Comparison of ENCODE assay signal across 22 mouse cellular contexts in the genomic region with DNA sequence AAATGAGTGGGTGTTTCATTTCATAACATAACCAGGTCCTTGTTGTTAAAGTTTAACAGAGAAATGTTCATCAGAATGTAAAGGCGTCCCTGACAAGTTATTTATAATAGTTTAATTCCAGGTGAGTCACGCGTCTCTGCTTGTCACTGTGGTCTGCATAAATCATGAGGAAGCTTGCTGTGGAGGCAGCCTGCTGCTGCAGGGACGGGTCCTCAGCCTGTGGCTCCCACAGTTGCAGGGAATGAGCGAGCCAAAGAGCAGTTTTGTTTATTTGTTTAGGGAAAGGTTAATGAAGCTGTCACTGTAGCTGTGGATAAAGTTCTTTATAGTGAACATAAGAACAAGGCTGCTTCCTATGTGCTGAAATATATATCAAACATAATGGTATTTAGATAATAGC.
DNase-seq lines count a peak whose midpoint lies in the region; ATAC-seq lines count a peak whose summit lies in the region.
"Had no signal": no experiment of that assay in that cellular context is flagged by ENCODE, and none has a peak within 500 bp of the region (broad histone marks: within the 10 kb centered on the region; RNA-seq: fewer than 3 reads in every experiment).

No protein-coding gene starts in this region.

- peaks cover 6% of the 10 kb centered on the region; the same call in 1 of the 2 replicates for H3K27me3 ChIP-seq in kidney, embryonic 15.5 days
- H3K27me3 ChIP-seq in lung, embryonic 15.5 days = no peaks in the 10 kb centered on the region
- no peaks in the 10 kb centered on the region; the same call in 1 of the 2 replicates for H3K27me3 ChIP-seq in midbrain, embryonic 11.5 days (ENCODE audit: control insufficient read depth, insufficient read depth, low read length)
- no peaks in the 10 kb centered on the region; the same call in 1 of the 2 replicates for H3K27me3 ChIP-seq in midbrain, embryonic 16.5 days (ENCODE audit: control insufficient read depth, insufficient read depth, low read depth, low read length)
- H3K27me3 ChIP-seq: embryonic facial prominence, embryonic 13.5 days; embryonic facial prominence, embryonic 15.5 days had no signal

- H3K4me3 ChIP-seq in kidney, embryonic 15.5 days (replicated peaks) = no peak overlapping the region
- no peak overlapping the region for H3K4me3 ChIP-seq in lung, embryonic 15.5 days
- no peak overlapping the region for H3K4me3 ChIP-seq in midbrain, embryonic 11.5 days (ENCODE audit: low read depth, low read length)
- H3K4me3 ChIP-seq in midbrain, embryonic 16.5 days (ENCODE audit: low read depth, low read length) = no peak overlapping the region
- H3K4me3 ChIP-seq: embryonic facial prominence, embryonic 13.5 days; embryonic facial prominence, embryonic 15.5 days; erythroblast, embryonic 14.5 days; forebrain, embryonic 10.5 days; forebrain, embryonic 13.5 days had no signal

- H3K9ac ChIP-seq in kidney, embryonic 15.5 days = no peak overlapping the region
- H3K9ac ChIP-seq in lung, embryonic 15.5 days = no peak overlapping the region
- no peak overlapping the region for H3K9ac ChIP-seq in midbrain, embryonic 11.5 days (ENCODE audit: low read length)
- H3K9ac ChIP-seq in midbrain, embryonic 16.5 days (ENCODE audit: low read depth, low read length) = no peak overlapping the region
- H3K9ac ChIP-seq: embryonic facial prominence, embryonic 13.5 days; embryonic facial prominence, embryonic 15.5 days; forebrain, embryonic 13.5 days had no signal

- H3K4me1 ChIP-seq in kidney, embryonic 15.5 days = peaks cover 23% of the 10 kb centered on the region
- peaks cover 55% of the 10 kb centered on the region for H3K4me1 ChIP-seq in lung, embryonic 15.5 days
- H3K4me1 ChIP-seq in midbrain, embryonic 11.5 days (ENCODE audit: control insufficient read depth, insufficient read depth, low read length) = peaks cover 30% of the 10 kb centered on the region
- H3K4me1 ChIP-seq in midbrain, embryonic 16.5 days (ENCODE audit: control insufficient read depth, insufficient read depth, low read length) = peaks cover 19% of the 10 kb centered on the region

- WGBS in kidney, embryonic 15.5 days = 7% methylated on average over 5 of the region's 5 CpGs
- WGBS in lung, embryonic 15.5 days = 54% methylated on average over 5 of the region's 5 CpGs
- WGBS in midbrain, embryonic 11.5 days = 44% methylated on average over 5 of the region's 5 CpGs
- WGBS in midbrain, embryonic 16.5 days = 60% methylated on average over 5 of the region's 5 CpGs

- H3K9me3 ChIP-seq in kidney, embryonic 15.5 days (replicated peaks) = no peaks in the 10 kb centered on the region
- no peaks in the 10 kb centered on the region for H3K9me3 ChIP-seq in lung, embryonic 15.5 days
- H3K9me3 ChIP-seq in midbrain, embryonic 11.5 days (ENCODE audit: control insufficient read depth, low read length) = no peaks in the 10 kb centered on the region
- H3K9me3 ChIP-seq in midbrain, embryonic 16.5 days (replicated peaks; ENCODE audit: control insufficient read depth, low read length, poor library complexity, severe bottlenecking) = no peaks in the 10 kb centered on the region
- H3K9me3 ChIP-seq: embryonic facial prominence, embryonic 13.5 days; embryonic facial prominence, embryonic 15.5 days; forebrain, embryonic 10.5 days; forebrain, embryonic 13.5 days had no signal

- H3K27ac ChIP-seq in kidney, embryonic 15.5 days = no peak overlapping the region
- H3K27ac ChIP-seq in lung, embryonic 15.5 days = 0 out of 2 replicates have a peak overlapping the region, but pooled peaks have one; percentile 70
- H3K27ac ChIP-seq in midbrain, embryonic 11.5 days (ENCODE audit: low read depth, low read length) = no peak overlapping the region
- H3K27ac ChIP-seq in midbrain, embryonic 16.5 days (ENCODE audit: low read length) = no peak overlapping the region
- H3K27ac ChIP-seq: forebrain, embryonic 10.5 days; forebrain, embryonic 13.5 days had no signal

- DNase-seq in kidney, postnatal 14 days = no peak
- no peak for DNase-seq in lung, postnatal 25 days (ENCODE audit: low spot score)
- peak; percentile 69 for DNase-seq in midbrain, embryonic 11.5 days (ENCODE audit: low spot score, missing footprints)
- DNase-seq: adrenal gland, adult 2 months; adrenal gland, postnatal 10 days; adrenal gland, postnatal 25 days; cerebellum, adult 11 months; cerebellum, adult 18-20 months; cerebellum, adult 8-10 months; cerebellum, adult 9-11 months; cerebellum, postnatal 14 days; cerebellum, postnatal 36 days; embryo, embryonic 11 days had no signal

- ATAC-seq in kidney, embryonic 15.5 days (replicated peaks; ENCODE audit: low FRiP score) = 0 out of 2 replicates have a peak, but pooled peaks have one; percentile 52
- ATAC-seq in lung, embryonic 15.5 days (ENCODE audit: borderline replicate concordance, extremely low read depth, low FRiP score, low TSS enrichment) = no peak
- no peak for ATAC-seq in midbrain, embryonic 11.5 days (ENCODE audit: low FRiP score)
- ATAC-seq in midbrain, embryonic 16.5 days = no peak
- ATAC-seq: forebrain, embryonic 13.5 days; forebrain, embryonic 16.5 days had no signal

- H3K36me3 ChIP-seq in kidney, embryonic 15.5 days = peaks cover 14% of the 10 kb centered on the region
- 0 out of 2 replicates have a peak, but pooled peaks cover 4% of the 10 kb centered on the region for H3K36me3 ChIP-seq in lung, embryonic 15.5 days
- no peaks in the 10 kb centered on the region for H3K36me3 ChIP-seq in midbrain, embryonic 11.5 days (ENCODE audit: control insufficient read depth, insufficient read depth, low read length)
- H3K36me3 ChIP-seq in midbrain, embryonic 16.5 days (ENCODE audit: control insufficient read depth, insufficient read depth, low read length) = no peaks in the 10 kb centered on the region

- no peak overlapping the region for H3K4me2 ChIP-seq in kidney, embryonic 15.5 days
- H3K4me2 ChIP-seq in lung, embryonic 15.5 days = no peak overlapping the region
- no peak overlapping the region for H3K4me2 ChIP-seq in midbrain, embryonic 11.5 days
- no peak overlapping the region for H3K4me2 ChIP-seq in midbrain, embryonic 16.5 days (ENCODE audit: low read length)
- H3K4me2 ChIP-seq: embryonic facial prominence, embryonic 13.5 days; embryonic facial prominence, embryonic 15.5 days; forebrain, embryonic 13.5 days had no signal
